Mouse (Mus musculus) mouse trophoblast stem cell (cell line): ENCODE results near the gene Pax2.

ENCODE experiments used
- in situ Hi-C, 2 experiments: fragments of 300-500 bp; cut with MseI, MboI; formaldehyde crosslinking; loops; 2 replicates in 1 of 2; 3 replicates in 1 of 2; pipeline ENCODE4 v1.15.1; 2025

Gene Pax2

GRCm38 (mm10) chr19:44770268-44771050, 14.6 kb downstream of the Pax2 start:
- in situ Hi-C loops = no loop called here

- in situ Hi-C loops = no loop called here
These were observed 15.7 kb downstream of the Pax2 start for GRCm38 (mm10) chr19:44771499-44771898.

DNA sequence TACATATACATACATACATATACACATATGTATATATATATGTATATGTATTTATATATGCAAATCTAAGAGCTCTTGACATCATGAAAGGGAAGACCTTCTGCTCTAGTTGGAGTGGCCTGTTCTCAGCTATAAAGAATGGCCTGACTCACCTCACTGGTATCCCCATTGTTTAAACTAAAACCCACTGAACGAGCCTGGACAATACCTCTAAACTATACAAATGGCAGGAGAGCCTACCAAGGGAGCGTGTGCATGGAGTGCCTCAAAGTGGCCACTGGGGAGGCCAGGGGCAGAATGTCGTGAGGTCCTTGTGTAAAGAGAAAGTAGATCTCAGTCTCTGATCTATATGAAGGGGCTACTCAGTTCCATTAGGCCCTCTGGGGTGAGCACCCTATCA, 26.1 kb downstream of the Pax2 start:
- in situ Hi-C loops = no loop called here

DNA sequence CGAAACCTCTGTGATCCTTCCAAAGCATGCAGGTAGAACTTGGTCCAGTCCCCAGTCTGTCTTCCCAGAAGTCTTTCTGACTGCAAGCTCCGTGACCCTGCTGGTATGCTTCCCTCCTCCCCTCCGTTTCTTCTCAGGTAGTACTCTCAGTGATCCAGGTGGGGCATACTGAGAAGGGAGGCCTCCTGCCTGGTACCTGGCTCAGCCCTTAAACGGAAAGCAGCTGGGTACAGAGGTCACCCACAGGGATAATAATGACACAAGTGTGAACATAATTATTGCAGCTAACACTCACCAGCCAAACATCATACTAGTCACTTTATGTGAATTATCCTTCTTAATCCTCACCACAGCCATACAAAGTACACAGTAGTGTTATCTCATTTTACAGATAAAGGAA, 28.5 kb downstream of the Pax2 start:
- in situ Hi-C loops = no loop called here

DNA sequence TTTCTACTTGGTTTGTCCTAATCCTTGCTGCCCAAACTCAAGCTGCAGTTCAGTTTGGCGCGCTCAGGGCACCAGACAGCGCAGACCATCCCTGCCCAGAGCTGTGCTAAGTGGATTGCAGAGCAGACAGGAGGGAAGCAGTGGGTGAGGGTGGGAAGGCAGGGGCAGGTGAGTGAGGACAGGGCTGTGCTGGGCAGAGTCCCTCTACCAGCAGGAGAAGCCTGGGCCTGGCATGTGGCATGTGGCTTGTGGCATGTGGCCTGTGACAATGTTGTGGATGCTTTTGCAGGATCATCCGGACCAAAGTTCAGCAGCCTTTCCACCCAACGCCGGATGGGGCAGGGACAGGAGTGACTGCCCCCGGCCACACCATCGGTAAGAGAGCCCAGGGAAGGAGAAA, 32.6 kb downstream of the Pax2 start:
- in situ Hi-C loops = no loop called here

DNA sequence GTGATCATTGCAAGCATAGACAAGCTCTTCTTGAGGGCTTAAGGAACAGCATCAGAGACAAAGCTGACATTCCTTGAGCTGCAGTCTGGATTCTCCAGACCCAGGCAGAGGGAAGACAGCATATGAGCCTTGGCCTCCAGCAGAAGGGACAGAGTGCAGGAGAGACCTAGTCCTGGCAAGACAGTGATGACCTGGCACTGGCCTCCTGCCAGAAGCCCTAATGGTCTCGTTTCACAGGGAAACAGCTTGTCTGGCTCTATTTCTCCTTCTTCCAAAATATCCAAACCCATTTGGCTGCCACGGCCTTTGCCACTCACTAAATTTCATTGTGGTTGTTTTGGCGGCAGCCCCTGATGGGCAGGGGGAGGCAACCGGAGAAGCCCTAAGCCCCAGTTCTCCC, 36.1 kb downstream of the Pax2 start:
- in situ Hi-C loops = no loop called here

DNA sequence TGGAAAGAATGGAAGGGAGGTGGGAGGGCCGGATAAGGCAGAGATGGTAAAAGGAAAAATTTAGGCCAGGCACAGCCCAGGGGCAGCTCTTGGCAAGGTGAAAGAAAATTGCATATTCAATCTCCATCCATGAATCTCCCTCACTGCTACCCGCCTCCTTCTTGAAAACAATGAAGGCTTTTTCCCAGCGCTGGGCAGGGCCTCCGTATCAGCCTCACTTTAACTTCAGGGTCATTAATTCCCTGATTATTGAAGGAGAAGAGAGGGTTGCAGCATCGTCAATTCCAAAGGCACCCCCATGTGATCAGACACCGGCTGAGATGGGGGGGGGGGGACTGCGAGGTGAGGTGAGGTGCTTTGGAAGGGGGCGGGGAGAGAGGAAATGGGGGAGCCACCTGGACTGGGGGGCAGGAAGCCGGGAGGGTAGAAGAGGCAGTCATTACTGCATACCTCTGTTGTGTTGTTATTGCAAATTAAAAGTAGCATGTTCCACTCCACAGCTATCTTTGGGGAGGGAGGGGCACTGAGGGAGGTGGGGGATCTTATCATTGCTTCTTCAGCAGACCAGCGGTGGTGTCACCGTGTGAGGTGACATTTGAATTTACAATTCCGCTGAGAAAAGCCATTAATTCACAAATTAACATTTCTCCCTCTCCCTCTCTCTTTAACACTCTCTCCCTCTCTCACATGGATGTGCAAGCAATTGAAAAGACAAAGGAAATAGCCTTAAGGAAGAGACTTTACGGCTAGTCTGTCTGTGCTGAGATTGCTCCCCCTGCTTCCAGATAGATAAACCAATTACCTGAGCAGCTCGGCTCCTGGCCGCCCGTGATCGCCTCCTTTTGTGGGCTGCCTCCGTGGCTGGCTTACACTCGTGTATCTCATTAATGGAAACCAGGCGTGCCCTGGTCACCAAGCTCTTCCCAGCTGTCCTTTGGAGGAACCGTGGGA, 41.5 kb downstream of the Pax2 start:
- in situ Hi-C loops = no loop called here

DNA sequence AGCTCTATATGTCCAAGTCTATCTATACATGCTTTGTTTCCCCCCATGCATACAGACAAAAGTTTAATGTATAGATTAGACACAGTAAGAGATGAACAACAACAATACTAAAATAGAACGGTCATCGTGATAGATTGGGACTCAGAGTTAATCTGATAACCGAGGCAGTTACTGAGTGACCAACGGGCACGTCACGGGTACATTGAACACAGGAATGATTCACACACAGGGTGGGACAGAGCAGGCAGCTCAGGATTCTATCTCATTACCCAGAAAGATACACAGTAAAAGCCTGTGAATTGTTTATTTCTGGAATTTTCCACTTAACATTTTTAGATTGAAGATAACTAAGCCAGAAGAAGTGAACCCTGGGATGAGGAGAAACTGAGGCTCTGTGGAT, 42.9 kb downstream of the Pax2 start:
- in situ Hi-C loops = no loop called here

- in situ Hi-C loops = no loop called here
These were observed 43.3 kb downstream of the Pax2 start for GRCm38 (mm10) chr19:44799156-44799555.

GRCm38 (mm10) chr19:44800327-44800726, 44.5 kb downstream of the Pax2 start:
- in situ Hi-C loops = no loop called here

DNA sequence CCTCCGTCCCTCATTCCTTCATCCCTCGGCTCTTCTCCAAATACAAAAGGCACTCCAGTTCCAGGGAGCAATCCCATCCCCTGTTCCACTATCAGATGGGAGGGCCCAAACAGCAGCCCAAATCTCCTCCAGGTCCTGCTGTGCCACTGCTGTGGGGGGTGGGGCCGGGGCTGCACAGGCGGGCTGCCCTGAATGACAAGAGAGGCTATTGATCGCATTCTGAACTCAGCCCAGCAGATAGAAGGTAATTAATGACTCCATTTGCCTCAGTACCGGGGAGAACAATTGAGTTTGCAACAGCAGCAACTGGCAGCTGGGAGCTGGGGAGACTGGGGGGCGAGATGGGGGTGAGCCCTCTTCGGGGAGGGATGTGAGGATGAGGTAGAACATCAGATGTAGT, 52.9 kb downstream of the Pax2 start:
- in situ Hi-C loops = no loop called here

DNA sequence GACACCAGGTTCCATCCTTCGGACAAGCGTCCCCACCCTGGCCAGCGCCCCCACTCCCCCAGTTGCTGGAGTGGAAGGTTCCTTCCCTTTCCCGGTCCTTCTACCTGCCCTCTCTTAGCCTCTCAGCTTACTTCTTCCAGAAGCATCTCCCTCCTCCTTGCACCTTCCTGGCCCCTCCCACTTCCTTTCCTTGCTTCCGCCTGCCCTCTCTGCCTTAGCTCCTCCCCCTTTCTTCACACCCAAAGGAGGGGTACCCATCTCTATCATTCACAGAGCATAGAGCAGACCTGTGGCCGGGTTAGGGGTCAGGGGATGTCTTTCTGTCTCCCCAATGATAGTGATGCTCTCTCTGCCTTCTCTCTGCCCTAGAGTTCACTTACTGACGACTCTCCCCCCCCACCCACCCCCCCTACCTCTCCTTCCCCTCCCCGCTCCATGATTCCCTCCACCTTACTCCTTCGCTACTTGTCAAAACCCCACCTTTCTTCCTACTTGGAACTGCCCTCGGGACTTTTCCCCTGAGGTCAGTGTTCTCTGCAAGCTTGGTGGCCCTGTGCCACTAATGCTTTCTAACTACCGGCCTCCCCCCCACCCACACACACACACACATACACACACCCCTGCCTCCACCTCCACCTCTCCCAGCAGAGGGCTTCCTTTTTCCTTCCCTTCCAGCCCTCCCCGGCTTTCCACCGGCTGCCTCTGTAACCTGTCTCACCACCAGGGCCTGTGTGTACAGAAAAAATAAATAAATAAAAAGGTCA, 57.0 kb downstream of the Pax2 start:
- in situ Hi-C loops = no loop called here

GRCm38 (mm10) chr19:44815111-44815510, 59.3 kb downstream of the Pax2 start:
- in situ Hi-C loops = no loop called here

DNA sequence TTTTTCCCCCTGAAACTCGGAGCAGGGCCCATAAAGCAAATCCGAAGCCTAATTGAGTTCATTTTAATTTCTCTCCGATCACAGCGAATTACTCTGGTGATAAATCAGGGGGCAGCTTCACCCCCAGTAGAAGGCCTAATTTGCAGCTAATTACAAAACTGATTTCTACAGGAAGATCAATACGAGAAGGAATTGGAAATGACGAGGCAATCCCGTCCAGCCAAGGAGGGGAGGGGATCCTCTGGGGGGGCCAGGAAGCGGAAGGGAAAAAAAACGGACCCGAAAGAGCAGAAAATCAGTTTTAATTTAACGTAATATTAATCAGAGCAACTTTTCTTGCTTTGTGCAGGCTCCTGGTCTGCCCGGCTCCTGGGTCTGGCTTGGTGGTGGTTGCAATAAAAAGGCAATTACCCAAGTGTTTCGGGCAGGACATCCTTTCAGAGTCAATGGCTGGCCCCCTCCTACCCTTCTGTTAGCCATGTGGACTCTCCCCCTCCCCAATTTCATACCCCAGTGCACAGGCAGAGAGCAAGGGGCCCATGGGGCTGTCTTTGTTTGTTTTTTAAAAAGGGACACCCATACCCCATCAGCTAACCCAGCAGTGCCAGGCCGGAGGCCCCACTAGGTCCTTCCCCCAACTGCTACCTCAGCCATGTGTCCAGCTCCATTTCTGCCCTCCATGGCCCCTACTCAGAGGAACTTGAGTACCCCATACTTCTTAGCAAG, 61.7 kb downstream of the Pax2 start:
- in situ Hi-C loops = no loop called here

- in situ Hi-C loops = no loop called here
These were observed 62.8 kb downstream of the Pax2 start for GRCm38 (mm10) chr19:44818676-44819075.

- in situ Hi-C loops = no loop called here
These were observed 65.7 kb downstream of the Pax2 start for GRCm38 (mm10) chr19:44821581-44821980.

GRCm38 (mm10) chr19:44822295-44822694, 66.5 kb downstream of the Pax2 start:
- in situ Hi-C loops = no loop called here

DNA sequence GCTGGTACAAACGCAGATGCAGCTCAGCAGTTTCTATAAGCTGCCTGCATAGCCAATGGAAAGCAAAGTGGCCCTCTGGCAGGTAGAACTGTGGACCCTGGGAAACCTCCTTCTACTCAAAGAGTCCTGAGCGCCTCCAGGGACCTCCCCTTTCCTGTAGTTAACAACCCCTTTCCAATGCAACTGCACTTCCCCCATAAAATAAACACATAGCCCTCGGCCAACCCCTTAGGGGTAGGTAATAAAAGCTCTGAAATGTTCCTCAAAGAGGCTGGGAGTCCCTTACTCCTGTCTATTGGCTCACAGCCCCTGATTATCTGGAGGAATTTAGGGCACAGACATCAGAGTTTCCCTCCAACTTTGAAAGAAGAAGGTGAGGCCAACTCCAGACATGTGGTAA, 67.8 kb downstream of the Pax2 start:
- in situ Hi-C loops = no loop called here

DNA sequence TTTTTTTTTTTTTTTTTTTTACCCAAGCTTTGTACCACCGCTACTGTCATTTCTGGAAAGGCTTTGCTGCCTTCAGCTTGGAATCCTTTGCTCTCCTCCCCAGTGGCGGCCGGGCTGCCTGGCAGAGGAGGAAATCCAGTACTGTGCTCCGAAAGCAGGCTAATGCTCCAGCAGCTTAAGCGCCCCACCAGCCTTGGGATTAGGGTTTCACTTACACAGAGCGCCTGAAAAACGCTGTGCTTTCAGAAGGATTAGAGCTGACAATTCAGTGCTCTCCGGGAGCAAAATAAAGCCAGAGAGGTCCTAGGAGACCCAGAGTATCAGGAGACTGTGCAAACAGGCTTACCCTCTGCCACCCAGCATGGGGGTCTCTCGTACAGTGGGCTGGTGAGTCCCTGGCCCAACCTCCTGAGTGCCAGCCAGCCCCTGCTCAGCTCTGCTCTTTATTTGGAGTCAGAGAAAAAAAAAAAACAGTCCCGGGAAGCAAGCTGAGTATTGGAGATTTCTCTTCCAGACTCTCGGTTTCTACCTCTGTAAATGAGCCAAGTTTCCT, 69.4 kb downstream of the Pax2 start:
- in situ Hi-C loops = no loop called here

GRCm38 (mm10) chr19:44825819-44826218, 70.0 kb downstream of the Pax2 start:
- in situ Hi-C loops = no loop called here

GRCm38 (mm10) chr19:44833391-44833790, 77.5 kb downstream of the Pax2 start:
- in situ Hi-C loops = no loop called here
